Mouse (Mus musculus) forebrain, embryonic 10.5 days (tissue): ENCODE data around the gene Atp2a3. TPM values are rescaled to one million over a fixed set of nuclear protein-coding genes. Genes with fewer than 3 reads are reported as not detected.

Experiments used
- DNase-seq: peaks from one replicate; pipeline ENCODE4 v3.0.0-alpha.2; 2017; ENCODE audit warnings: low spot score; ENCODE audit errors: extremely low spot score
- H3K27ac ChIP-seq: fragments of 300-500 bp; sonication (generic); 2 replicates; pipeline ENCODE4 v1.5.1; 2016; ENCODE audit warnings: mild to moderate bottlenecking
- H3K27me3 ChIP-seq: fragments of 300-500 bp; sonication (generic); 2 replicates; pipeline ENCODE4 v1.6.1; 2016; ENCODE audit warnings: mild to moderate bottlenecking; ENCODE audit not compliant: poor library complexity, severe bottlenecking
- H3K36me3 ChIP-seq: fragments of 300-500 bp; sonication (generic); replicated peaks from 2 replicates; pipeline ENCODE4 v1.6.1; 2016; ENCODE audit warnings: mild to moderate bottlenecking, moderate library complexity
- H3K4me1 ChIP-seq: fragments of 300-500 bp; sonication (generic); 2 replicates; pipeline ENCODE4 v1.6.1; 2016
- H3K4me3 ChIP-seq: fragments of 300-500 bp; sonication (generic); 2 replicates; pipeline ENCODE4 v1.5.1; 2016; ENCODE audit warnings: mild to moderate bottlenecking, moderate library complexity
- H3K9me3 ChIP-seq: fragments of 300-500 bp; sonication (generic); 2 replicates; pipeline ENCODE4 v1.6.1; 2016; ENCODE audit warnings: mild to moderate bottlenecking, moderate library complexity
- WGBS: fragments of 180-500 bp; shearing (Covaris S2); methylation state at CpG from one replicate; pipeline ENCODE4 v1.1.7; 2016; 5-methylcytosine and 5-hydroxymethylcytosine counted together
- polyA plus RNA-seq: library from polyadenylated mRNA; unstranded; fragments of >200 nt; fragmentation: Nextera tagmentation; extraction: Ambion mirVana; gene quantifications from 2 replicates; pipeline ENCODE4 v1.2.1, GENCODE M21; 2016

The Atp2a3 gene
- 1.2 and 1.6 TPM in 2 replicates for polyA plus RNA-seq

DNA sequence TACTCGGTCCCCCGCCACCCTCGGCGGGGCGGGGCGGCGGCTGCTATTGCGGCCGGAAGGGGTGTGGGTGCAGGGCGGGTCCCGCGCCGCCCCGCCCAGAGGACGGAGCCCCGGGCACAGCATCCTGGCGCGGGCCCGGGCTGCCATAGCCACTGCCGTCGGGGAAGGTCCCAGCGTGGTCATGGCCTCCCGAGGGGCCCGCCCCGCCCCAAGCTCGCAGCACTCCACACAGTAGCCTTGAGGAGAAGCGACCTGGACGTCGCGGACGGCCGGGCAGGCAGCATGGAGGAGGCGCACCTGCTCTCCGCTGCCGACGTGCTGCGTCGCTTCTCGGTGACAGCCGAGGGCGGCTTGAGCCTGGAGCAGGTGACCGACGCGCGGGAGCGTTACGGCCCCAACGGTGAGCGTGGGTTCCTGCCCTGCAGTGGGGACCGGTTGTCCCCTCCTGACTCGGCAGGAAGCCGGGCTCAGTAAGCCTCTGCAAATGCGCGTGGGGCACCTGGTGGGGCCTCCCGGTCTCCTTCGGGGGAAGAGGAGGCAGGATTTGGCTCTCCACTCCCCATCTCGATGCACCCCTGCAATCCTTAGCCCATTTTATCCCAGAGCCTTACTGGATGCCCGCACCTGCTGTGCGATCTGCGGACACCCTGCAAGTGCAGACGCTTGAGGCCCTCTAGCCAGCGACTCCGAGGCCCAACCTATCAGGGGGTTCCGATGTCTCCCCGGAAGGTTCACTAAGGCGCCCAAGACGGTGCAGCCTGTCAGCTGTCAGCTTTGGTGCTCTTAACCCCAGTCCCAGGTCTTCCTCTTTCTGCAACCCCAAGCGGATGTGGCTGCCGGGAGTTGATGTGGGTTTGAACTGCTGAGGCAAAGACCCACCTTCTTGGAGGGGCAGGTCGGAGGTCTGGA is at the start of gene Atp2a3:
TSS of gene Atp2a3 (plus strand) at position 98 of the 909 bp plus-strand sequence.
- Histone ChIP-seq H3K4me3 (peak within 1 kb of the TSS; percentile 47), H3K4me1 (peaks cover 14% of the 10 kb centered on the region), H3K27ac (no peak within 1 kb of the TSS), H3K27me3 (peaks cover 66% of the 10 kb centered on the region), H3K36me3 (no peaks in the 10 kb centered on the region), H3K9me3 (no peaks in the 10 kb centered on the region)
- WGBS: 4% methylated on average over 70 of the region's 70 CpGs
- DNase-seq: no peak

DNA sequence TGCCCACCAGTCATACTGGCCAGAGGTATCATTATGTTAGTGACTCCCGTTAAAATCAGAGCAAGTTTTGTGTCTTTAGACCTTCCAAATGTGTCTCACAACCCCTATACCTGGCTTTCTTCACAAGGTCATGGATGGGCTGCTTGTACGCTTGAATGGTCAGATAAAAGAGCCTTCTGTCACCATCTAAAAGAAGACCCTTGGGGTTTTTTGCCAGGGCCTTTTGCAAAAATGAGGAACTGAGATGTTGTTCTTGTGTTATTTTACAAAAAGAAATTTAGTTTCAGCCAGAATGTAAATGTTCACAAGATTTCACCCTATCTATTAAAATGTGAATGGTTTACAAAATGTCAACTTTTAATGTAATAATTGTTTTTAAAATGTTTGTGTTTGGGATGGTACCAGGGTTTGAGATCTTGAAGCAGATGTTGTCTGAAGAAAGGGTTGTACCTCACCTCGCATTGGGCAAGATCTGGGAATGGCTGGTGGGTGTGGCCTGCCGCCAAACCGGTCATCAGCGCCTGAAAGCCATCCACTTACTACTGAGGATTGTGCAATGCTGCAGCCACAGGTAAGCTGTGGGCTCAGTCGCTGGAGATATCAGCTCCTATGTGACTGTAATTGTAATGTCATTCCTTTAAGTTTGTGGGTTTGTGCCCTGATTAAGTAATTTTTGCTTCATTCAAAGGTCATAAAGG is 43.5 kb upstream of the Atp2a3 start:
- H3K9me3 ChIP-seq: no peaks in the 10 kb centered on the region
- WGBS: 82% methylated on average over 7 of the region's 7 CpGs
- H3K27ac ChIP-seq: no peak overlapping the region
- DNase-seq: no peak
- H3K4me3 ChIP-seq: no peak overlapping the region
- H3K36me3 ChIP-seq: peaks cover 71% of the 10 kb centered on the region
- no peaks in the 10 kb centered on the region for H3K4me1 ChIP-seq
- no peaks in the 10 kb centered on the region for H3K27me3 ChIP-seq

DNA sequence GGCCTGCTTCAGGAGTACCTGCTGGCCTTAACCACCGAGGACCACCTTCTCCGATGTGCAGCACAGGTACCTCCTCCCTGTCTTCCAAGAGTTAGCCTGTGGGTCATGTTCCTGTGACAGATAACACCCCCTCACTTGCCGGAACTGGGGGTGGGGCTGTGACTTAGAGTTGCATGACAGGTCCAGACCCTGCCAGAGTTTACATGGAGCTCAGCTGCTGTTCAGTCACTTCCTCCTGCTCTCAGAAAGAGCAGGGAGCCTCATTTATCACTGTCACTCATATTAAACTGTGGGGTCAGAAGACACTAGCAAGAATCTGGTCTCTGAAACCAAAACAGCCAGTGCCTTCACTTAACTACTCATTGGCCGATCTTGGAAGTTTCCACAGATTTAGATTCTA is 37.9 kb upstream of the Atp2a3 start:
- WGBS: 83% methylated on average over 4 of the region's 4 CpGs
- no peaks in the 10 kb centered on the region for H3K9me3 ChIP-seq
- DNase-seq: no peak
- H3K27me3 ChIP-seq: no peaks in the 10 kb centered on the region
- no peaks in the 10 kb centered on the region for H3K4me1 ChIP-seq
- no peak overlapping the region for H3K27ac ChIP-seq
- no peak overlapping the region for H3K4me3 ChIP-seq
- H3K36me3 ChIP-seq: peaks cover 51% of the 10 kb centered on the region

DNA sequence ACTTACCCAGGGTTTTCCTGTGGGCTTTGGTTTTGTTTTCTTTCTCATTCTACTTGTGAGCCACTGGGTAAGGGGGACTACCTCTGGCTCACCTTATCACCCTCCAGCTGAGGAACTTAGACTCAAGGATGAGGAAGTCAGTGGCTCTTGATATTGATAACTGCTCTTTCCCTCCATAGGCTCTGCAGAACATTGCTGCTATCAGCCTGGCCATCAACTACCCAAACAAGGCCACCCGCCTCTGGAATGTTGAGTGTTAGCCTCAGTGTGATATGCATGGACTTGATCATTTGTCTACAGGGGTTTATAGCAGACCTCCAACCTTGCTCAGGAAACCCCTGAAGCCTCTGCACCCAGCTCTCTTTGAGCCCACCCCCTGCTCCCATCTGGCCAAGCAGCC is 36.5 kb upstream of the Atp2a3 start:
- DNase-seq: no peak
- no peak overlapping the region for H3K4me3 ChIP-seq
- H3K27ac ChIP-seq: no peak overlapping the region
- H3K9me3 ChIP-seq: no peaks in the 10 kb centered on the region
- H3K36me3 ChIP-seq: peaks cover 43% of the 10 kb centered on the region
- H3K27me3 ChIP-seq: no peaks in the 10 kb centered on the region
- WGBS: 94% methylated on average over 1 of the region's 1 CpGs
- H3K4me1 ChIP-seq: no peaks in the 10 kb centered on the region

DNA sequence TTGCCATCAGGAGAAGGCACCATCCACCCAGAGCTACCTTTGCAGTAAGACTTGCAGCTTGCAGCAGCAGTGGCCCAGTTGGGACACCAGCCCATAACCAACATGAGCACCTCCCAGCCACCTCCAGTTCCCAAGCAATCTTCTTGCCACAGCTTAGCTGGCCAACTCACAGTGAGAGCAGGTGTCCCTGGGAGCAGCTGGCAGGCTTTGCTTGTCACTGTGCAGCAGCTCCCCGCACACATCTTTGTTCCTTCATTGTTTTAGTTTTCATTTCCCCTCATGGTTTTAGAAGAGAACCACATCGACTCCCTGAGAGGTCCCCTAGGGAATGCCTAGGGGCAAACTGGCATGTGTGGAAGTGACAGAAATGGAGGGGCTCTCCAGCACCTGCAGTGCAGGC is 35.9 kb upstream of the Atp2a3 start:
- Histone ChIP-seq H3K4me1 (no peaks in the 10 kb centered on the region), H3K4me3 (no peak overlapping the region), H3K27ac (no peak overlapping the region), H3K36me3 (peaks cover 38% of the 10 kb centered on the region), H3K27me3 (no peaks in the 10 kb centered on the region), H3K9me3 (no peaks in the 10 kb centered on the region)
- WGBS: 79% methylated on average over 2 of the region's 2 CpGs
- no peak for DNase-seq

DNA sequence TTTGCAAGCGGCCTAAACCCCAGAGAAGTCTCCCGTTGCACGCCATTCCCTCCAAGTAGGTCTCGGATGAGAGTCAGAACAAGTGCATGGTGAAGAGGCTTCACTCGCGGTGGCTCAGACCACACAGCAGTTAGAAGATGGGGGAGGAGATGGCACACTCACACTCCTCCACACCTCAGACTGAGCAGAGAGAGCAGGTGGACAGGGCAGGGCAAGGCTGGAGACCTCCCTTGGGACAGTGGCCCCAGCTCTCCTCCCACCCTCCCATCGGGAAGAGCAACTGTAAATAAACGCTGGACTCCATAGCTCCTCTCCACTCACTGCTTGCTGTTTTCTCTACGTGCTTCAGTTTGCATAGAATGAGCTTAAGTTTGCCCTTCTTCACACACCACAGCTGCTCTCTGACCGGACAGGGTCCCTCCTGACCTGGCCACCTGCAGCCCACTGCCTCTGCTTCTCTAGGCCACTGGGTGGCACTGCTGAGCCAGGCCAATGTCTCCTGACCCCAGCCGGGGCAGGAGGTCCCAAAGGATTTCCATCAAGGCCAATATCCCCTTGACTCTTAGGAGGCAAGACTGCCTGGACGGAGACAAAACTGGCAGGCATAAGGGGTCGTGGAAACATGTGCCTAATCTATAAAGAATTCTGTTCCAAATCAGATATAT is 34.6 kb upstream of the Atp2a3 start:
- Histone ChIP-seq H3K4me1 (no peaks in the 10 kb centered on the region), H3K9me3 (no peaks in the 10 kb centered on the region), H3K36me3 (peaks cover 33% of the 10 kb centered on the region), H3K27ac (no peak overlapping the region), H3K4me3 (no peak overlapping the region), H3K27me3 (no peaks in the 10 kb centered on the region)
- WGBS: 57% methylated on average over 13 of the region's 13 CpGs
- peak; percentile 69 for DNase-seq

DNA sequence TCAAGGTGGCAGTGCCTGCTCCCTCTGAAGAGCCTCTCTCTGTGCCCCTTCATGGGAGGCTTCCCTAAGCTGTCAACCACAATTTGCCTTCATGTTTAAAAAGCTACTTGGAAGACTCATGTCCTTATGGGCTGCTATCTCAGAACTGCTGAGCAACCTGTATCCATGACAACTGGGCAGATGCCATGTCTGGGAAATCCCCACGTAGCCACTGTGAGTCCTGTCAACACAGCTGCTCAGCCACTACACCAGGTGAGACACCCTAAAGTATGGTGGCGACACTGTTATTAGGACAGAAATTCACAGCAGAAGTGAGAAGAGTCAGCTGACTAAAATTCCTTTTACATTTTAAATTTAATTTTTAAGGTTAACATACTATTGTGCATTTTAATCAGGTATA is 32.5 kb upstream of the Atp2a3 start:
- no peak for DNase-seq
- Histone ChIP-seq H3K27ac (no peak overlapping the region), H3K4me3 (no peak overlapping the region), H3K4me1 (no peaks in the 10 kb centered on the region), H3K9me3 (no peaks in the 10 kb centered on the region), H3K27me3 (no peaks in the 10 kb centered on the region), H3K36me3 (peaks cover 21% of the 10 kb centered on the region)
- 80% methylated on average over 2 of the region's 2 CpGs for WGBS

DNA sequence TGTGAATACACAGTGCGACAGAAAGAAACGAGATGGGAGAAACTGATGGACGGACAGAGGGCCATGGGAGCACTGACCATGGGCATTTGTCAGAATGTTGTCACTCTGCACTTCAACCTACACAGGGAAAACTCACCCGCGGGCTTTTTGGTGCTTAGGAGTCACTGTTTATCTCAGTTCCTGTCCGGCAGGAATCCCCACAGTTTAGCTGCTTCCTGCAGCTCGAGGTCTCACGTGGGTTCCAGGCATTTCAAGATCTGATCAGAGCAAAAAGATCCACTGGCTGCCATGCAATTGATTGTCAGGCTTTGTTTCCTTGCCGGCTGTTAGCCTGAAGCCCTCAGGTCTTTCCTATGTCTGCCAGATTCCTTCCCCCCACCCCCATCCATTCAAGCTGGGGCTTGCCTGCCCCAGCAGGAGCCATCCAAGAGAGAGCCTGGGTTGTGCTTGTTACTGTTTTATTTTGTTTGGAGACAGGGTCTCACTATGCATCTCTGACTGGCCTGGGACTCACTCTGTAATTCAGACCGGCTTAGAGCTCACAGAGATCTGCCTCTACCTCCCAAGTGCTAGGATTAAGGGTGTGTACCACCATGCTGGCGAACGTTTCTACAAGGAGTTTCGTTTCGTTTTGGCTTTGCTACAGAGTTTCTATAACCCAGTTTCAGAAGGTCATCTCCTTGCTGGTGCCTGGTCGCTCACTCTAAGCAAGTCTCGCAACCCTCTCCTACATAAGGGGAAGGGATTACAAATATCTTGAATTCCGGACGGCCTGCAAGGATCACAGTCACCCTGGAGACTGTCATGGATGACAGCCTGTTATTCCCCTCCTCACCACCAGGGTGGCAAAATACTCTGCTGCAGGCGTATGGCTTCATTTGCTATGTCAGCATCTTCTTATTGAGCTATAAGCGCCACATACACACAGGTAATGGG is 20.5 kb upstream of the Atp2a3 start:
- peak; percentile 48 for DNase-seq
- 30% methylated on average over 20 of the region's 20 CpGs for WGBS
- H3K27ac ChIP-seq: peak overlapping the region; percentile 77
- H3K36me3 ChIP-seq: no peaks in the 10 kb centered on the region
- peak overlapping the region; percentile 44 for H3K4me3 ChIP-seq
- peaks cover 10% of the 10 kb centered on the region; the same call in 1 of the 2 replicates for H3K27me3 ChIP-seq
- peaks cover 19% of the 10 kb centered on the region for H3K4me1 ChIP-seq
- H3K9me3 ChIP-seq: no peaks in the 10 kb centered on the region

DNA sequence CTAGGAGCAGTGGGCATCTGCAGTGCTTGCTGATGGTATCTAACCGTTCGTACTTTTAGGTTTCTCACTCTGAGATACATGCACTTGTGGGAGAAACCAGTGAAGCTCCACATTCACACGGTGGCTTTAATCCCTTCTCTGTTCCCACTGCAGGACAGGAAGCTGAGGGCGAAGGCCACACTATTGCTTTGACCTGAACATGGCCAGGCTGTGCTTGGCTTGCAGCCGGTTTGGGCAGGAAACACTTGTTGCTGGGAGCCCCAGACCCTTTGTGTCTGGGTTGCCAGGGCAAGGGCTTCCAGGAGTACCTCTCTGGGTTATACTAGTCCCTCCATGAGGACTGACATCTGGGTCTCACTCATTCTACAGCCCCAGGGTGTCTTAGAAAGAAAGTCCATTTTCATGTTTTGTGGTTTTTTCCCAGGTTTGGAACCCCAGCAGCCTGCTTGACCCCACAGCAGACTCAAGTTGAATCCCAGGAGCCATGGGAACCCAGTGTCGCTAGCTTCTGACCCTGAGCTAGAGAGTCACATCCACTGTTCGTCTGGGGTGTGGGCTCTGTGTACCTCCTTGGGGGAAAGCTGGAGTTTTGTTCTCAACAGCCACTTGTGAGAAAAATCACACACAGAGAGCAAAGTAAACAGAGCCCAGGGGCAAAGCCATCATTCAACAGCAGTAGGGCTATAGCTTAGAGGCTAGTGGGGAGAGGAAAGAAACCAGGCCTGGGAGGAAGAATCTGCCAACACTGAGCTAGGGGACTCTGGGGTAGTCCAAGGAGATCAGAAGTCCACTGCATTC is 15.8 kb upstream of the Atp2a3 start:
- peaks cover 4% of the 10 kb centered on the region; the same call in 1 of the 2 replicates for H3K27me3 ChIP-seq
- no peaks in the 10 kb centered on the region for H3K36me3 ChIP-seq
- 0 out of 2 replicates have a peak overlapping the region, but pooled peaks have one; percentile 6 for H3K27ac ChIP-seq
- peaks cover 5% of the 10 kb centered on the region for H3K9me3 ChIP-seq
- no peak overlapping the region for H3K4me3 ChIP-seq
- H3K4me1 ChIP-seq: peaks cover 42% of the 10 kb centered on the region
- no peak for DNase-seq
- 68% methylated on average over 7 of the region's 7 CpGs for WGBS

DNA sequence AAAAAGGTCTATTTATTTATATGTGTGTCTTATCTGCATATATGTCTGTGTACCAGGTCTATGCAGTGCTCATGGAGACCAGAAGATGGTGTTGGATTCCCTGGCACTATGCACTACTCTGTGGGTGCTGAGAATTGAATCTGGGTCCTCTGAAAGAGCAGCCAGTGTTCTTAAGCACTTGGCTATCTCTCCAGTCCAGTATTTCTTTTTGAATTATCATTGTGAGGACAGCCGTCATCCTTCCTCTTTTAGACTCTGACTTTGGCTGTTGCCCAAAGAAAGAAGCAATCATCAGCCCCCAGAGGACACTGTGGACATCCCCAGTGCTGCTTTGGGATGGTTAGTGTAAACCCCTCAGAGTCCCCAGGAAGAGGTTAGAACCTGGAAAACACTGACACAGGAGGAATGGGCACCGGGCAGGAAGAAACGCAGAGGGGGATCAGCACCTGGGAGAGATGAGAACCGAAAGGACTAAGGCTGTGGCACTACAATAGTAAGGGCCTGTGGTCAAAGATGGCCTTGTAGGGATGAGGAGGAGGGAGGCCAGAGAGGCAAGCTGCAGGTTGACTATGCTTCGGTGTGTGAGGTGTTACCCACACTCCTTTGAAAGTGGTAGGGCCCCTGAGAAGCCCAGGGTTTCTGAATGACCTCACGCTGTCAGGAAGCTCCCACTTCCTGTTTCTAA is 15.0 kb upstream of the Atp2a3 start:
- Histone ChIP-seq H3K27me3 (peaks cover 4% of the 10 kb centered on the region; the same call in 1 of the 2 replicates), H3K4me3 (no peak overlapping the region), H3K9me3 (peaks cover 9% of the 10 kb centered on the region), H3K4me1 (peaks cover 39% of the 10 kb centered on the region), H3K36me3 (no peaks in the 10 kb centered on the region), H3K27ac (0 out of 2 replicates have a peak overlapping the region, but pooled peaks have one; percentile 7)
- WGBS: 68% methylated on average over 6 of the region's 6 CpGs
- DNase-seq: no peak
